Mouse (Mus musculus): ENCODE results near the gene Nfx1. TPM values are rescaled to one million over a fixed set of nuclear protein-coding genes. Genes with fewer than 3 reads are reported as not detected.

The Nfx1 gene
- polyA plus RNA-seq, 1 experiment from 2014 or later = 74.7 TPM

- Histone ChIP-seq H3K27me3 (replicated peaks) (no peaks in the 10 kb centered on the region), H3K4me3 (replicated peaks) (peak overlapping the region; percentile 96), H3K36me3 (peaks cover 6% of the 10 kb centered on the region), H3K9me3 (no peaks in the 10 kb centered on the region), H3K9ac (peak overlapping the region; percentile 96), H3K4me1 (replicated peaks) (peaks cover 5% of the 10 kb centered on the region; the same call in 1 of the 2 replicates), H3K27ac (peak overlapping the region; percentile 90), H3K4me2 (replicated peaks) (peak overlapping the region; percentile 65)
- under 1% methylated on average over 40 of the region's 40 CpGs for WGBS
- peak; percentile 77 for ATAC-seq
Measured at GRCm38 (mm10) chr4:40947565-40948159, 23.0 kb upstream of the Nfx1 start.

GRCm38 (mm10) chr4:40948160-40948708, 22.5 kb upstream of the Nfx1 start, which contains the start of the genes Bag1 and Chmp5:
Bag1 (minus strand) TSS chr4:40948294.
Chmp5 (plus strand) TSS chr4:40948407.
- Histone ChIP-seq H3K4me1 (replicated peaks) (peaks cover 5% of the 10 kb centered on the region; the same call in 1 of the 2 replicates), H3K9ac (peak within 1 kb of the TSS; percentile 96), H3K27ac (peak within 1 kb of the TSS; percentile 90), H3K27me3 (replicated peaks) (no peaks in the 10 kb centered on the region), H3K4me3 (replicated peaks) (peak within 1 kb of the TSS; percentile 96), H3K36me3 (peaks cover 9% of the 10 kb centered on the region), H3K4me2 (replicated peaks) (peak within 1 kb of the TSS; percentile 65), H3K9me3 (no peaks in the 10 kb centered on the region)
- ATAC-seq = peak; percentile 98
- under 1% methylated on average over 49 of the region's 50 CpGs for WGBS

GRCm38 (mm10) chr4:40953521-40953920, 17.2 kb upstream of the Nfx1 start:
- ATAC-seq = no peak
- Histone ChIP-seq H3K27ac (no peak overlapping the region), H3K4me1 (replicated peaks) (no peaks in the 10 kb centered on the region; the same call in 1 of the 2 replicates), H3K36me3 (peaks cover 23% of the 10 kb centered on the region), H3K4me2 (replicated peaks) (no peak overlapping the region), H3K27me3 (replicated peaks) (no peaks in the 10 kb centered on the region), H3K4me3 (replicated peaks) (no peak overlapping the region), H3K9ac (no peak overlapping the region), H3K9me3 (no peaks in the 10 kb centered on the region)
- WGBS = 94% methylated on average over 1 of the region's 1 CpGs

- H3K4me1 ChIP-seq (replicated peaks) = no peaks in the 10 kb centered on the region
- H3K4me3 ChIP-seq (replicated peaks) = no peak overlapping the region
- H3K4me2 ChIP-seq (replicated peaks) = no peak overlapping the region
- ATAC-seq = no peak
- 78% methylated on average over 6 of the region's 6 CpGs for WGBS
- no peaks in the 10 kb centered on the region for H3K9me3 ChIP-seq
- no peaks in the 10 kb centered on the region for H3K27me3 ChIP-seq (replicated peaks)
- no peak overlapping the region for H3K9ac ChIP-seq
- no peak overlapping the region for H3K27ac ChIP-seq
- peaks cover 42% of the 10 kb centered on the region for H3K36me3 ChIP-seq
Measured at GRCm38 (mm10) chr4:40955942-40956341, 14.8 kb upstream of the Nfx1 start.

- H3K4me2 ChIP-seq (replicated peaks) = no peak overlapping the region
- no peaks in the 10 kb centered on the region for H3K27me3 ChIP-seq (replicated peaks)
- WGBS = 92% methylated on average over 3 of the region's 3 CpGs
- ATAC-seq = no peak
- H3K9ac ChIP-seq = no peak overlapping the region
- no peak overlapping the region for H3K27ac ChIP-seq
- H3K4me3 ChIP-seq (replicated peaks) = no peak overlapping the region
- H3K36me3 ChIP-seq = peaks cover 41% of the 10 kb centered on the region
- no peaks in the 10 kb centered on the region for H3K4me1 ChIP-seq (replicated peaks)
- H3K9me3 ChIP-seq = no peaks in the 10 kb centered on the region
Measured at GRCm38 (mm10) chr4:40963536-40963935, 7.2 kb upstream of the Nfx1 start.

GRCm38 (mm10) chr4:40969161-40969560, 1.5 kb upstream of the Nfx1 start:
- H3K27me3 ChIP-seq (replicated peaks) = no peaks in the 10 kb centered on the region
- no peak overlapping the region for H3K27ac ChIP-seq
- H3K9ac ChIP-seq = no peak overlapping the region
- no peaks in the 10 kb centered on the region for H3K9me3 ChIP-seq
- ATAC-seq = no peak
- no peak overlapping the region for H3K4me2 ChIP-seq (replicated peaks)
- peaks cover 12% of the 10 kb centered on the region for H3K36me3 ChIP-seq
- H3K4me1 ChIP-seq (replicated peaks) = peaks cover 5% of the 10 kb centered on the region
- 58% methylated on average over 4 of the region's 4 CpGs for WGBS
- H3K4me3 ChIP-seq (replicated peaks) = no peak overlapping the region

- no peaks in the 10 kb centered on the region for H3K27me3 ChIP-seq (replicated peaks)
- H3K27ac ChIP-seq = peak overlapping the region; percentile 91
- 8% methylated on average over 12 of the region's 13 CpGs for WGBS
- peak; percentile 36 for ATAC-seq
- H3K4me2 ChIP-seq (replicated peaks) = peak overlapping the region; percentile 61
- H3K9ac ChIP-seq = peak overlapping the region; percentile 88
- peak overlapping the region; percentile 77 for H3K4me3 ChIP-seq (replicated peaks)
- peaks cover 5% of the 10 kb centered on the region for H3K4me1 ChIP-seq (replicated peaks)
- no peaks in the 10 kb centered on the region for H3K9me3 ChIP-seq
- peaks cover 12% of the 10 kb centered on the region for H3K36me3 ChIP-seq
Measured at GRCm38 (mm10) chr4:40969781-40970591, 720 bp upstream of the Nfx1 start.

GRCm38 (mm10) chr4:40970592-40970841, 189 bp upstream of the Nfx1 start:
- Histone ChIP-seq H3K4me2 (replicated peaks) (peak overlapping the region; percentile 61), H3K9me3 (no peaks in the 10 kb centered on the region), H3K9ac (peak overlapping the region; percentile 88), H3K27ac (peak overlapping the region; percentile 91), H3K36me3 (peaks cover 12% of the 10 kb centered on the region), H3K4me3 (replicated peaks) (peak overlapping the region; percentile 77), H3K4me1 (replicated peaks) (peaks cover 5% of the 10 kb centered on the region), H3K27me3 (replicated peaks) (no peaks in the 10 kb centered on the region)
- peak; percentile 65 for ATAC-seq
- under 1% methylated on average over 16 of the region's 16 CpGs for WGBS

- Histone ChIP-seq H3K4me3 (replicated peaks) (peak overlapping the region; percentile 77), H3K4me1 (replicated peaks) (peaks cover 5% of the 10 kb centered on the region), H3K9me3 (no peaks in the 10 kb centered on the region), H3K27me3 (replicated peaks) (no peaks in the 10 kb centered on the region), H3K27ac (peak overlapping the region; percentile 91; the same call in 1 of the 2 replicates), H3K4me2 (replicated peaks) (peak overlapping the region; percentile 61), H3K36me3 (peaks cover 7% of the 10 kb centered on the region; the same call in 1 of the 2 replicates), H3K9ac (peak overlapping the region; percentile 88; the same call in 1 of the 2 replicates)
- ATAC-seq = no peak
- WGBS = 23% methylated on average over 13 of the region's 13 CpGs
Measured at GRCm38 (mm10) chr4:40971744-40972143, 1.0 kb downstream of the Nfx1 start.

GRCm38 (mm10) chr4:40974011-40974410, 3.3 kb downstream of the Nfx1 start:
- no peak overlapping the region for H3K9ac ChIP-seq
- no peaks in the 10 kb centered on the region for H3K27me3 ChIP-seq (replicated peaks)
- H3K4me1 ChIP-seq (replicated peaks) = peaks cover 5% of the 10 kb centered on the region
- no peaks in the 10 kb centered on the region for H3K9me3 ChIP-seq
- H3K4me2 ChIP-seq (replicated peaks) = no peak overlapping the region
- H3K4me3 ChIP-seq (replicated peaks) = no peak overlapping the region
- H3K36me3 ChIP-seq = peaks cover 18% of the 10 kb centered on the region
- no peak for ATAC-seq
- H3K27ac ChIP-seq = no peak overlapping the region
- 95% methylated on average over 1 of the region's 1 CpGs for WGBS

- WGBS = 89% methylated on average over 3 of the region's 3 CpGs
Measured at GRCm38 (mm10) chr4:40975678-40976077, 5.0 kb downstream of the Nfx1 start.

GRCm38 (mm10) chr4:40976651-40977050, 5.9 kb downstream of the Nfx1 start:
- 89% methylated on average over 10 of the region's 10 CpGs for WGBS
- H3K9me3 ChIP-seq = no peaks in the 10 kb centered on the region
- H3K4me3 ChIP-seq (replicated peaks) = no peak overlapping the region
- no peaks in the 10 kb centered on the region for H3K27me3 ChIP-seq (replicated peaks)
- no peak overlapping the region for H3K9ac ChIP-seq
- no peak for ATAC-seq
- H3K27ac ChIP-seq = no peak overlapping the region
- H3K4me2 ChIP-seq (replicated peaks) = no peak overlapping the region
- H3K4me1 ChIP-seq (replicated peaks) = peaks cover 5% of the 10 kb centered on the region
- H3K36me3 ChIP-seq = peaks cover 34% of the 10 kb centered on the region

More at GRCm38 (mm10) chr4:40975678-40976077, 5.0 kb downstream of the Nfx1 start:
- Histone ChIP-seq H3K27ac (no peak overlapping the region), H3K4me1 (replicated peaks) (peaks cover 5% of the 10 kb centered on the region), H3K27me3 (replicated peaks) (no peaks in the 10 kb centered on the region), H3K9ac (no peak overlapping the region), H3K9me3 (no peaks in the 10 kb centered on the region), H3K36me3 (peaks cover 31% of the 10 kb centered on the region), H3K4me3 (replicated peaks) (no peak overlapping the region), H3K4me2 (replicated peaks) (no peak overlapping the region)
- no peak for ATAC-seq

All from intestine, embryonic 15.5 days (tissue).